Mouse (Mus musculus) limb, embryonic 10.5 days (tissue): ENCODE data around the gene Hmgn1. TPM values are rescaled to one million over a fixed set of nuclear protein-coding genes. Genes with fewer than 3 reads are reported as not detected.
A peak's percentile ranks its signal among the peaks of the same experiment; 100 is the strongest.
"Not testable (repeated sequence)": the region's sequence is repeated elsewhere in the genome, so short reads cannot be mapped to it uniquely, and the experiment has no call there.

Experiments
- DNase-seq: peaks from one replicate; pipeline ENCODE4 v3.0.0-alpha.2; 2017; ENCODE audit warnings: low spot score
- H3K27ac ChIP-seq: fragments of 300-500 bp; sonication (generic); 2 replicates; pipeline ENCODE4 v1.5.1; 2016; ENCODE audit warnings: mild to moderate bottlenecking
- H3K27me3 ChIP-seq: fragments of 300-500 bp; sonication (generic); 2 replicates; pipeline ENCODE4 v1.6.1; 2016; ENCODE audit warnings: low read depth, mild to moderate bottlenecking; ENCODE audit not compliant: poor library complexity, severe bottlenecking
- H3K36me3 ChIP-seq: fragments of 300-500 bp; sonication (generic); 2 replicates; pipeline ENCODE4 v1.6.1; 2016; ENCODE audit warnings: mild to moderate bottlenecking, moderate library complexity
- H3K4me1 ChIP-seq: fragments of 300-500 bp; sonication (generic); 2 replicates; pipeline ENCODE4 v1.6.1; 2016
- H3K4me3 ChIP-seq: fragments of 300-500 bp; sonication (generic); 2 replicates; pipeline ENCODE4 v1.5.1; 2016; ENCODE audit warnings: mild to moderate bottlenecking, moderate library complexity
- H3K9me3 ChIP-seq: fragments of 300-500 bp; sonication (generic); replicated peaks from 2 replicates; pipeline ENCODE4 v1.6.1; 2016; ENCODE audit warnings: mild to moderate bottlenecking
- WGBS: fragments of 180-500 bp; shearing (Covaris S2); methylation state at CpG from one replicate; pipeline ENCODE4 v1.1.7; 2016; 5-methylcytosine and 5-hydroxymethylcytosine counted together
- polyA plus RNA-seq: library from polyadenylated mRNA; unstranded; fragments of >200 nt; fragmentation: Nextera tagmentation; extraction: Ambion mirVana; gene quantifications from 2 replicates; pipeline ENCODE4 v1.2.1, GENCODE M21; 2016

The Hmgn1 gene
- polyA plus RNA-seq, 1 experiment from 2014 or later = 979 TPM

DNA sequence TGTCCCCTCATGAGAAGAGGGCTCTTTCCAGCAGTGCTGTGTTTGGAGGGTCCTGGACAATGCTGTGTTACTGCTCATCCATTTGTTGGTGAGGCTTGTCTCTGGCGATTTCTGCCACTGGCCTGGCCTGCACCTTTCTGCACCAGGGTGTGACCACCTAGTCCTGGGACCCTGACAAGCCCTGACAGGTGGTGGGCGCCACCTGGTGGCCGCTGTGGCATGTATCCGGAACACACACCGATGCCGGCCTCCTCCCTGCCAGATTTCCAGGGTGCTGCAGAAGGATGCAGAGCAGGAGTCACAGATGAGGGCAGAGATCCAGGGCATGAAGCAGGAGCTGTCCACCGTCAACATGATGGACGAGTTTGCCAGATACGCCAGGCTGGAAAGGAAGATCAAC is 24.0 kb upstream of the Hmgn1 start:
- DNase-seq = peak; percentile 90
- peaks cover 7% of the 10 kb centered on the region for H3K4me1 ChIP-seq
- no peaks in the 10 kb centered on the region for H3K9me3 ChIP-seq
- H3K27ac ChIP-seq = no peak overlapping the region
- peaks cover 43% of the 10 kb centered on the region for H3K36me3 ChIP-seq
- H3K27me3 ChIP-seq = no peaks in the 10 kb centered on the region
- 25% methylated on average over 9 of the region's 9 CpGs for WGBS
- no peak overlapping the region for H3K4me3 ChIP-seq

GRCm38 (mm10) chr16:96150995-96151394 is 23.5 kb upstream of the Hmgn1 start:
- peaks cover 12% of the 10 kb centered on the region for H3K4me1 ChIP-seq
- H3K36me3 ChIP-seq = peaks cover 43% of the 10 kb centered on the region
- 73% methylated on average over 4 of the region's 4 CpGs for WGBS
- H3K27ac ChIP-seq = no peak overlapping the region
- no peak for DNase-seq
- H3K27me3 ChIP-seq = no peaks in the 10 kb centered on the region
- H3K9me3 ChIP-seq = no peaks in the 10 kb centered on the region
- H3K4me3 ChIP-seq = no peak overlapping the region

DNA sequence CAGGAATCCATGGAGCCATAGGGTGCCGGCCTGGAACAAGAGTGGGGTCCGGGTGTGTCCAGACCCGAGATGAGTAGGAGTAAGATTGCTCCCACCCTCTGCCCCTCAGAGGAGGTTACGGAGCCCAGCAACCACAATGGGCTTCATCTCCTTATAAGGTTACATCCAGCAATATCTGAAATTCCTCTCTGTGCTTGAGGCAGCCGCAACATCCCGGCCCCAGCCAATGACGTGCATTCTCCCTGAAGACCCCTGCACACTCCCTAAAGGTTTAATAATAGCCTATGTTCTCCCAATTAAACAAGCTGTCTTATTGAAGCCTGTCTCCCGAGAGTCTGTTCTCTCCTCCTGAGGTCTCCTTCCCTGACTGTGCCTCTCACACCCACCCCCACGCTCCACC is 21.8 kb upstream of the Hmgn1 start:
- 83% methylated on average over 9 of the region's 9 CpGs for WGBS
- DNase-seq = no peak
- no peaks in the 10 kb centered on the region for H3K27me3 ChIP-seq
- H3K9me3 ChIP-seq = no peaks in the 10 kb centered on the region
- H3K4me3 ChIP-seq = no peak overlapping the region
- H3K4me1 ChIP-seq = peaks cover 16% of the 10 kb centered on the region
- no peak overlapping the region for H3K27ac ChIP-seq
- peaks cover 27% of the 10 kb centered on the region for H3K36me3 ChIP-seq

- H3K4me1 ChIP-seq = peaks cover 16% of the 10 kb centered on the region
- H3K36me3 ChIP-seq = peaks cover 22% of the 10 kb centered on the region
- no peaks in the 10 kb centered on the region for H3K9me3 ChIP-seq
- no peak overlapping the region for H3K4me3 ChIP-seq
- no peak overlapping the region for H3K27ac ChIP-seq
- DNase-seq = no peak
- 81% methylated on average over 6 of the region's 6 CpGs for WGBS
- no peaks in the 10 kb centered on the region for H3K27me3 ChIP-seq
Observed at GRCm38 (mm10) chr16:96148834-96149233, 21.3 kb upstream of the Hmgn1 start.

- H3K27me3 ChIP-seq = no peaks in the 10 kb centered on the region
- WGBS = under 1% methylated on average over 5 of the region's 5 CpGs
- H3K4me1 ChIP-seq = peaks cover 13% of the 10 kb centered on the region
- H3K9me3 ChIP-seq = no peaks in the 10 kb centered on the region
- H3K27ac ChIP-seq = peak overlapping the region; percentile 77
- DNase-seq = no peak
- no peaks in the 10 kb centered on the region for H3K36me3 ChIP-seq
- peak overlapping the region; percentile 69 for H3K4me3 ChIP-seq
Observed at GRCm38 (mm10) chr16:96145814-96146213, 18.3 kb upstream of the Hmgn1 start.

- Histone ChIP-seq H3K27me3 (no peaks in the 10 kb centered on the region), H3K4me1 (peaks cover 13% of the 10 kb centered on the region), H3K9me3 (0 out of 2 replicates have a peak, but pooled peaks cover 2% of the 10 kb centered on the region), H3K4me3 (peak within 1 kb of the TSS; percentile 69), H3K27ac (peak within 1 kb of the TSS; percentile 77), H3K36me3 (no peaks in the 10 kb centered on the region)
- DNase-seq = peak; percentile 100
- under 1% methylated on average over 68 of the region's 68 CpGs for WGBS
Observed at GRCm38 (mm10) chr16:96145110-96145800, 17.7 kb upstream of the Hmgn1 start, which contains the start of gene Wrb. Wrb (plus strand) TSS chr16:96145407.

GRCm38 (mm10) chr16:96144748-96145109 is 17.2 kb upstream of the Hmgn1 start:
- Histone ChIP-seq H3K4me1 (peaks cover 13% of the 10 kb centered on the region), H3K27ac (peak overlapping the region; percentile 77), H3K4me3 (peak overlapping the region; percentile 69)
- not testable (repeated sequence) for H3K36me3 ChIP-seq, H3K27me3 ChIP-seq, H3K9me3 ChIP-seq, DNase-seq
- WGBS = 25% methylated on average over 6 of the region's 6 CpGs

GRCm38 (mm10) chr16:96128466-96128865 is 937 bp upstream of the Hmgn1 start:
- Histone ChIP-seq H3K27ac (peak overlapping the region; percentile 98), H3K27me3 (no peaks in the 10 kb centered on the region), H3K4me1 (peaks cover 21% of the 10 kb centered on the region), H3K36me3 (peaks cover 34% of the 10 kb centered on the region), H3K4me3 (peak overlapping the region; percentile 77), H3K9me3 (no peaks in the 10 kb centered on the region)
- WGBS = 4% methylated on average over 9 of the region's 9 CpGs
- peak; percentile 42 for DNase-seq

- peak overlapping the region; percentile 77 for H3K4me3 ChIP-seq
- H3K9me3 ChIP-seq = no peaks in the 10 kb centered on the region
- peaks cover 21% of the 10 kb centered on the region for H3K4me1 ChIP-seq
- peaks cover 46% of the 10 kb centered on the region for H3K36me3 ChIP-seq
- peak overlapping the region; percentile 98 for H3K27ac ChIP-seq
- under 1% methylated on average over 52 of the region's 52 CpGs for WGBS
- no peaks in the 10 kb centered on the region for H3K27me3 ChIP-seq
- no peak for DNase-seq
Observed at GRCm38 (mm10) chr16:96127288-96127656, 257 bp downstream of the Hmgn1 start.

DNA sequence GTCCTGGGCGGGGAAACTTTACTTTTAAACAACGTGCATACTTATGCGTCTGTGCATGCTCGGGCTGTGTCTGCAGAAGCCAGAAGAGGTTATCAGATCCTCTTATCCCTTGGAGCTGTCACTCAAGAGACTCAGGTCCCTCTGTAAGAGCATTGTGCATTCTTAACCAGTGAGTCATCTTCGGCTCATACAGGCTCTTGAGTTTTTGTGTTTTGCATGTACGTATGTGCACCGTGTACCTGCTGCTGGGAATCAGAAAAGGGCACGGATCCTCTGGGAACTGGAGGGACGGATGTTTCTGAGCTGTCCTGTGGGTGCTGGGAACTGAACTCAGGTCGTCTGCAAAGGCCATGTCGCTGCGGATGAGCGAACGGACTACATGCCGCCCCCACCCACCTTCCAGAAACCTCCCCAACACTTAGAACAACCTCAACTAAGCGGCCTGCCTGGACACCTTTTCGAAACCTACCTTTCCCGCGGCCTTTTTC is 801 bp downstream of the Hmgn1 start:
- 10% methylated on average over 19 of the region's 19 CpGs for WGBS
- peaks cover 50% of the 10 kb centered on the region for H3K36me3 ChIP-seq
- peak overlapping the region; percentile 77 for H3K4me3 ChIP-seq
- no peaks in the 10 kb centered on the region for H3K9me3 ChIP-seq
- no peak for DNase-seq
- H3K27me3 ChIP-seq = no peaks in the 10 kb centered on the region
- peak overlapping the region; percentile 98 for H3K27ac ChIP-seq
- H3K4me1 ChIP-seq = peaks cover 21% of the 10 kb centered on the region

- no peak overlapping the region for H3K27ac ChIP-seq
- H3K9me3 ChIP-seq = no peaks in the 10 kb centered on the region
- no peak for DNase-seq
- no peaks in the 10 kb centered on the region for H3K4me1 ChIP-seq
- WGBS = 88% methylated on average over 4 of the region's 4 CpGs
- no peaks in the 10 kb centered on the region for H3K27me3 ChIP-seq
- H3K4me3 ChIP-seq = no peak overlapping the region
- H3K36me3 ChIP-seq = peaks cover 50% of the 10 kb centered on the region
Observed at GRCm38 (mm10) chr16:96120022-96120623, 7.4 kb downstream of the Hmgn1 start.

- 60% methylated on average over 4 of the region's 4 CpGs for WGBS
Observed at GRCm38 (mm10) chr16:96114729-96115128, 12.8 kb downstream of the Hmgn1 start.

GRCm38 (mm10) chr16:96112769-96113168 is 14.8 kb downstream of the Hmgn1 start:
- no peak for DNase-seq
- H3K27me3 ChIP-seq = no peaks in the 10 kb centered on the region
- 64% methylated on average over 2 of the region's 2 CpGs for WGBS
- H3K36me3 ChIP-seq = no peaks in the 10 kb centered on the region
- H3K27ac ChIP-seq = no peak overlapping the region
- H3K4me3 ChIP-seq = no peak overlapping the region
- no peaks in the 10 kb centered on the region for H3K4me1 ChIP-seq
- H3K9me3 ChIP-seq = no peaks in the 10 kb centered on the region

More at GRCm38 (mm10) chr16:96114729-96115128, 12.8 kb downstream of the Hmgn1 start:
- no peaks in the 10 kb centered on the region for H3K27me3 ChIP-seq
- H3K27ac ChIP-seq = no peak overlapping the region
- H3K4me3 ChIP-seq = no peak overlapping the region
- DNase-seq = no peak
- no peaks in the 10 kb centered on the region for H3K4me1 ChIP-seq
- H3K9me3 ChIP-seq = no peaks in the 10 kb centered on the region
- 0 out of 2 replicates have a peak, but pooled peaks cover 2% of the 10 kb centered on the region for H3K36me3 ChIP-seq
